Mouse (Mus musculus): ENCODE measurements around the gene Pdgfa. TPM values are rescaled to one million over a fixed set of nuclear protein-coding genes. Genes with fewer than 3 reads are reported as not detected.

Gene Pdgfa
- total and polyA plus RNA-seq, 3 experiments, result not detected

DNA sequence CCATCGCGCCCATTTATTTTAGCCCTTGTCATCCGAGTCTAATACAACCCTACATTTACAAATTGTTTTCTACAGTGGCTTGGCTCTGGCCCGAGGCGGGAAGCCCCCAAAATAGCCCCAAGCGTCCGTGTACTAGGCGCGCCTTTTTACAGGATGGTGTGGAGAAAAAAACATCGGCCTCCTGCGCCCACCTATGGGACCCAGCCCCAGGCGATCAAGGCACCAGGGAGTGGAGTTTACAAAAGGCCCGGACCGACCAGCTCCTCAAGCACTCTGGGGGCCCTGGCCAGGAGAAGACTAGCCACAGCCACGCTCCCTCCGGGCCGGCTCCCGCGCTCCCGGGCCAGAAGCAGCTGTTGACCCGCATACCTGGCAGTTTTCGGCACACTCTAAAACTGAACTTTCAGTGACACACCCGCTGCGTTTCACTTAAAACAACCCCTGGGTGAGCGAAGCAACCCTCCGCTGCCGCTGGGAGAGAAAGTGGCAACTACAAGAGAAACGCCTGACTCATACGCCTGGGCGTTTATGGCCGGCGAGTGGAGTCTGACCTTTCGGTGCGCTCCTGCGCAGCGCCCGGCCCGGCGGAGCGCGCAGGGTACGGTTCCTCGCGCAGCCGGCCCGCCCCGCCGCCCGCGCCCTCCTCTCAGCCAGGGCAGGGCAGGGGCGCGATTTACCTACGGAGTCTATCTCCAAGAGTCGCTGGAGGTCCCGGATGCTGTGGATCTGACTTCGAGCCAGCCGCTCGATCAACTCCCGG, 4.4 kb downstream of the Pdgfa start:
- Histone ChIP-seq H3K4me3 (ENCODE audit: low read depth, low read length) (no peak overlapping the region), H3K4me1 (ENCODE audit: insufficient read depth, low read depth, low read length) (no peaks in the 10 kb centered on the region), H3K9me3 (replicated peaks) (peaks cover 49% of the 10 kb centered on the region), H3K27me3 (ENCODE audit: insufficient read depth, low read length) (peaks cover 5% of the 10 kb centered on the region; the same call in 1 of the 2 replicates), H3K36me3 (replicated peaks) (no peaks in the 10 kb centered on the region)
- no peak for DNase-seq (ENCODE audit: low spot score)
- no peak for TF ChIP-seq TAL1 (conservative IDR thresholded peaks at IDR 0.05; ENCODE audit: low read depth, low read length)
- ATAC-seq (ENCODE audit: extremely low read depth, insufficient number of reproducible peaks, low FRiP score, poor library complexity, severe bottlenecking), result no peak

DNA sequence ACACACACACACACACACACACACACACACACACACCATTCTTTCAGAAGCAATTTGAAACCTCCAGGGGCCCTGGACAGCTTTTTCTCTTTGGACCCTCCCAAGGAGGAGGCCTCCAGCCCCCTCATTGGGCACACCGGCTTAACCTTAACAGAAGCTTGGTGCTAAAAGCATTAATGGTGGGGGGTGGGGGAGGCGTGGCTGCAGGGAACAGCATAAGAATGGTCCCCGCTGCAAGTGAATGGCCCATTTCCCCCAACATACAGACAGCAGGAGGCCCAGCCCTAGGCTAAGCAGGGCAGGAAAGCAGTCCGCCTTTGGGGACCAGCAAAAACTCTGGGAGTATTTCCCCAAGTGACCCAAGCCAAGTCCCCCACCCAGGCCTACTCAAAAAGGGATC, 5.4 kb downstream of the Pdgfa start:
- H3K4me3 ChIP-seq (ENCODE audit: low read depth, low read length), result no peak overlapping the region
- TF ChIP-seq POLR2AphosphoS5 (IDR thresholded peaks at IDR 0.05; ENCODE audit: insufficient replicate concordance, low read depth, low read length), result no peak
- no peak for TF ChIP-seq TAL1 (conservative IDR thresholded peaks at IDR 0.05; ENCODE audit: low read depth, low read length)
- no peak for TF ChIP-seq CTCF (IDR thresholded peaks at IDR 0.05; ENCODE audit: low read depth, low read length)
- no peak for TF ChIP-seq GATA1 (IDR thresholded peaks at IDR 0.05; ENCODE audit: borderline replicate concordance, low read length)
- TF ChIP-seq GATA2 (IDR thresholded peaks at IDR 0.05; ENCODE audit: borderline replicate concordance, low read depth, low read length), result no peak
- no peak for ATAC-seq (ENCODE audit: extremely low read depth, insufficient number of reproducible peaks, low FRiP score, poor library complexity, severe bottlenecking)
- no peaks in the 10 kb centered on the region for H3K36me3 ChIP-seq (replicated peaks)
- peaks cover 39% of the 10 kb centered on the region for H3K9me3 ChIP-seq (replicated peaks)
- no peak for DNase-seq (ENCODE audit: low spot score)
- peaks cover 4% of the 10 kb centered on the region; the same call in 1 of the 2 replicates for H3K4me1 ChIP-seq (ENCODE audit: insufficient read depth, low read depth, low read length)
- peaks cover 5% of the 10 kb centered on the region; the same call in 1 of the 2 replicates for H3K27me3 ChIP-seq (ENCODE audit: insufficient read depth, low read length)

DNA sequence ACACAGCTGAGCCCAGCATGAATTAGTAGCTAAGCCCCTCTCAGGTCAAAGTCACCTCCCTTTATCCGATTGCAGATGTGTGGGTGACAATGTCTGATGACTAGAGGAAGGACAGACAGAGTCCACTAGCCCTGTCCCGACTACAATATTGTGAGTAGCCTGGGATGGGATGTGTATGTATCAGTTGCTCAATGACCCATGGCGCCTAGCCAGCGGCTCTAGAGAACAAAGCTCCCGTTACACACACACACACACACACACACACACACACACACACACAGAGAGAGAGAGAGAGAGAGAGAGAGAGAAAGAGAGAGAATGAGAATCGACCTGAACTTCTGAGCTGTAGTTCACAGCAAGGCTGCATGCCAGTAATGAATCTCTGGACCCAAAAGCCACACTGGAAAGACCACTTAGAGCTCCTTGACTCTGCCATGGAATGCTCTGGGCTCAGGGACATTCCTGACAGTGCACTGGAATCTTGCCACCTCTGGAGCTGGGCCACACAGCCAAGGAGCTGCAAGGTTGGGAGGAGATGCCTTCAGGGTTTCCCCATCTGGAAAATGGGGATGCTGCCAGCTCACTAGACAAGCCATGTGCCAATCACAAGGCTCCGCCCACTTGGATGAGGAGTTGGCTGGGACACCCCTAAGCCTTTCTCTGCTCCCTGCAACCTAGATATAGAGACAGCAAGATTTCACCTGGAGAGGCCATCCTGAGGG, 6.3 kb downstream of the Pdgfa start:
- H3K27me3 ChIP-seq (ENCODE audit: insufficient read depth, low read length), result peaks cover 5% of the 10 kb centered on the region; the same call in 1 of the 2 replicates
- H3K9me3 ChIP-seq (replicated peaks), result peaks cover 30% of the 10 kb centered on the region
- H3K36me3 ChIP-seq (replicated peaks), result no peaks in the 10 kb centered on the region
- peaks cover 4% of the 10 kb centered on the region; the same call in 1 of the 2 replicates for H3K4me1 ChIP-seq (ENCODE audit: insufficient read depth, low read depth, low read length)
- no peak for ATAC-seq (ENCODE audit: extremely low read depth, insufficient number of reproducible peaks, low FRiP score, poor library complexity, severe bottlenecking)
- no peak overlapping the region for H3K4me3 ChIP-seq (ENCODE audit: low read depth, low read length)
- TF ChIP-seq CTCF (IDR thresholded peaks at IDR 0.05; ENCODE audit: low read depth, low read length) (no peak), GATA1 (IDR thresholded peaks at IDR 0.05; ENCODE audit: borderline replicate concordance, low read length) (no peak), POLR2AphosphoS5 (IDR thresholded peaks at IDR 0.05; ENCODE audit: insufficient replicate concordance, low read depth, low read length) (no peak), GATA2 (IDR thresholded peaks at IDR 0.05; ENCODE audit: borderline replicate concordance, low read depth, low read length) (no peak), TAL1 (conservative IDR thresholded peaks at IDR 0.05; ENCODE audit: low read depth, low read length) (no peak)
- DNase-seq (ENCODE audit: low spot score), result no peak

DNA sequence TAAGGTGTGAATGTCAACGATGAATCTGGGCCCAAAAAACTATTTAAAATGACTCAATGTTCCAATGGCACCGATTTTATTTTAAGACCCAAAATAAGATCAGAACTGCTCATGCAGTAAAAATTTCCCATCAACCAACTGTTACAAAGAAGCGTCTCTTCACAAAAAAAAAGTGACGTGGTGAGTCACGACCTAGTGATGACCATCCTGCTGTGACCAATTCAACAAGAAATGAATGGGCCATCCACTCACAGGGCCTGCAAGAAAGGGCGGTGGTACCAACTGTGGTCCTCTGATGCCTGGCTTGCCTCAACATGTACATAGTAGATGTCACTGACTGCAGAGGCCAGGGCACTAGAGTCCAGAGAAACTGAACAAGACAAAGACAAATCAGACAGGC, 7.6 kb downstream of the Pdgfa start:
- Histone ChIP-seq H3K27me3 (ENCODE audit: insufficient read depth, low read length) (peaks cover 3% of the 10 kb centered on the region; the same call in 1 of the 2 replicates), H3K36me3 (replicated peaks) (no peaks in the 10 kb centered on the region), H3K4me1 (ENCODE audit: insufficient read depth, low read depth, low read length) (peaks cover 4% of the 10 kb centered on the region; the same call in 1 of the 2 replicates), H3K9me3 (replicated peaks) (peaks cover 19% of the 10 kb centered on the region), H3K4me3 (ENCODE audit: low read depth, low read length) (no peak overlapping the region)
- DNase-seq (ENCODE audit: low spot score), result no peak
- TF ChIP-seq CTCF (IDR thresholded peaks at IDR 0.05; ENCODE audit: low read depth, low read length), result no peak
- no peak for TF ChIP-seq GATA1 (IDR thresholded peaks at IDR 0.05; ENCODE audit: borderline replicate concordance, low read length)
- no peak for TF ChIP-seq GATA2 (IDR thresholded peaks at IDR 0.05; ENCODE audit: borderline replicate concordance, low read depth, low read length)
- TF ChIP-seq POLR2AphosphoS5 (IDR thresholded peaks at IDR 0.05; ENCODE audit: insufficient replicate concordance, low read depth, low read length), result no peak
- TF ChIP-seq TAL1 (conservative IDR thresholded peaks at IDR 0.05; ENCODE audit: low read depth, low read length), result no peak
- ATAC-seq (ENCODE audit: extremely low read depth, insufficient number of reproducible peaks, low FRiP score, poor library complexity, severe bottlenecking), result no peak

DNA sequence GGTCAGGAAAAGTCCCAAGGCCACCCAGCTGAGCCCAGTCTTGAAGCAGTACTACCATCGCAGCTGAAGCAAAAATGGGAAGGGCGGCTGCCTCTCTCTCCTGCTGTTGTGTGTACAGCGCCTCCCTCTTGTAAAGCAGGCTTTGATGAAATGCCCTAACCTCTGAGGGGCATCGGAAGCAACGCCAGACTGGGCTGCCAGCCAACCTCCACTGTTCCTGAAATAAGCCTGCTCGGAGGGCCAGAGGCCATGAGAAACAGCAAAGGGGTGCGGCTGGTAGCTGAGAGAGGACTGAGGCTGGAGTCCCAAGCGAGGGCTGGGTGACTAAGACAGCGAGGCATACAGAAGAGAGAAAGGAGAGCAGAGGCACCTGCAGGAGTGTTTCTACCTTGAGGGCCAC, 8.4 kb downstream of the Pdgfa start:
- H3K36me3 ChIP-seq (replicated peaks), result no peaks in the 10 kb centered on the region
- ATAC-seq (ENCODE audit: extremely low read depth, insufficient number of reproducible peaks, low FRiP score, poor library complexity, severe bottlenecking), result no peak
- no peak for TF ChIP-seq GATA2 (IDR thresholded peaks at IDR 0.05; ENCODE audit: borderline replicate concordance, low read depth, low read length)
- TF ChIP-seq TAL1 (conservative IDR thresholded peaks at IDR 0.05; ENCODE audit: low read depth, low read length), result no peak
- no peak for TF ChIP-seq GATA1 (IDR thresholded peaks at IDR 0.05; ENCODE audit: borderline replicate concordance, low read length)
- TF ChIP-seq CTCF (IDR thresholded peaks at IDR 0.05; ENCODE audit: low read depth, low read length), result no peak
- TF ChIP-seq POLR2AphosphoS5 (IDR thresholded peaks at IDR 0.05; ENCODE audit: insufficient replicate concordance, low read depth, low read length), result no peak
- peaks cover 3% of the 10 kb centered on the region; the same call in 1 of the 2 replicates for H3K27me3 ChIP-seq (ENCODE audit: insufficient read depth, low read length)
- H3K9me3 ChIP-seq (replicated peaks), result peaks cover 11% of the 10 kb centered on the region
- no peak for DNase-seq (ENCODE audit: low spot score)
- no peak overlapping the region for H3K4me3 ChIP-seq (ENCODE audit: low read depth, low read length)
- peaks cover 4% of the 10 kb centered on the region; the same call in 1 of the 2 replicates for H3K4me1 ChIP-seq (ENCODE audit: insufficient read depth, low read depth, low read length)

DNA sequence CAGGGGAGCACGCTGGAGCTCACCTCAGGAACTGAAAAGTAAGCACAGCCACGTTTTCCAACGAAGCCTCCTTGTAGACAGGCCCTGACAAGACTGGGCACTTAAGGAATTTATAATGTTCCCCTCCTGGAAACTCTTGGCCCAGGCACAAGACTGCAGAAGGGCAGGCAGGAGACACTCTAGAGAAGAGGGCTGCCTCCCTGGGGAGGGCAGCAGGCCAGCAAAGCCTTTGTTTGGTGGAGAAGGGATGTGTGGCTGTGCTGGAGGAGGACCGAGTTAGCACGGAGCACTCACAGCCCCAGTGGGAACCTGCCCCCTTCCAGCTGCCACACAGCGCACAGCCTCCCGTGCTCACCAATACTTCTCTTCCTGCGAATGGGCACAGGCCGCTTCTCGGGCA, 9.2 kb downstream of the Pdgfa start:
- no peak for DNase-seq (ENCODE audit: low spot score)
- H3K9me3 ChIP-seq (replicated peaks), result peaks cover 3% of the 10 kb centered on the region
- peaks cover 4% of the 10 kb centered on the region; the same call in 1 of the 2 replicates for H3K4me1 ChIP-seq (ENCODE audit: insufficient read depth, low read depth, low read length)
- peaks cover 3% of the 10 kb centered on the region; the same call in 1 of the 2 replicates for H3K27me3 ChIP-seq (ENCODE audit: insufficient read depth, low read length)
- no peak for TF ChIP-seq GATA2 (IDR thresholded peaks at IDR 0.05; ENCODE audit: borderline replicate concordance, low read depth, low read length)
- TF ChIP-seq POLR2AphosphoS5 (IDR thresholded peaks at IDR 0.05; ENCODE audit: insufficient replicate concordance, low read depth, low read length), result no peak
- TF ChIP-seq CTCF (IDR thresholded peaks at IDR 0.05; ENCODE audit: low read depth, low read length), result no peak
- no peak for TF ChIP-seq TAL1 (conservative IDR thresholded peaks at IDR 0.05; ENCODE audit: low read depth, low read length)
- TF ChIP-seq GATA1 (IDR thresholded peaks at IDR 0.05; ENCODE audit: borderline replicate concordance, low read length), result no peak
- no peak for ATAC-seq (ENCODE audit: extremely low read depth, insufficient number of reproducible peaks, low FRiP score, poor library complexity, severe bottlenecking)
- no peak overlapping the region for H3K4me3 ChIP-seq (ENCODE audit: low read depth, low read length)
- no peaks in the 10 kb centered on the region for H3K36me3 ChIP-seq (replicated peaks)

Data from G1E (cell line).